Mouse (Mus musculus): ENCODE measurements around the gene Rabepk. TPM values are rescaled to one million over a fixed set of nuclear protein-coding genes. Genes with fewer than 3 reads are reported as not detected.
"Not testable (repeated sequence)": the region's sequence is repeated elsewhere in the genome, so short reads cannot be mapped to it uniquely, and the experiment has no call there.

Gene Rabepk
- polyA plus RNA-seq, 1 experiment from 2014 or later = 29.7 TPM

DNA sequence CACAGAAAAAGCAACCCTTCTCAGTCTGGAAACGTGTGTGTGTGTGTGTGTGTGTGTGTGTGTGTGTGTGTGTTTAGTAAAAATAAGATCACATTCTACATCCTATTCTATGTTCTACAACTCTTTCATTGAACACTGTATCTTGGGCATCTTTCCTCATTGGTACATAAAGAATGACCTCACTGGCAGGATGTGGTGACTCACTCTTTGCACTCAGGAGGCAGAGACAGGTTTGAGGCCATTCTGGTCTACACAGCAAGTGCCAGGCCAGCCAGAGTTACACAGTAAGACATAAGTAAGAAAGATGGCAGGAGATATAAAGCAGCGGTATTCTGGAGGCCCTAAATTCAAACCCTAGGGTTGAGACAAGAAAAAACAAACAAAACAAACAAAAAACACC, 36.8 kb downstream of the Rabepk start:
- Histone ChIP-seq H3K4me2 (no peak overlapping the region), H3K4me3 (ENCODE audit: low read depth, low read length) (no peak overlapping the region), H3K27me3 (ENCODE audit: control insufficient read depth, insufficient read depth, low read length) (no peaks in the 10 kb centered on the region), H3K9ac (ENCODE audit: low read depth, low read length) (no peak overlapping the region), H3K9me3 (replicated peaks; ENCODE audit: control insufficient read depth, low read length) (no peaks in the 10 kb centered on the region), H3K4me1 (ENCODE audit: control insufficient read depth, insufficient read depth, low read length) (no peaks in the 10 kb centered on the region), H3K36me3 (ENCODE audit: control insufficient read depth, insufficient read depth, low read length) (no peaks in the 10 kb centered on the region), H3K27ac (ENCODE audit: low read depth, low read length) (no peak overlapping the region)
- ATAC-seq (replicated peaks; ENCODE audit: insufficient number of reproducible peaks, low FRiP score, low TSS enrichment) = no peak
- WGBS (ENCODE audit: insufficient replicate concordance) = 61% methylated on average over 2 of the region's 2 CpGs

GRCm38 (mm10) chr2:34762174-34762573, 37.5 kb downstream of the Rabepk start:
- Histone ChIP-seq H3K4me2 (no peak overlapping the region), H3K27ac (ENCODE audit: low read depth, low read length) (no peak overlapping the region), H3K9me3 (replicated peaks; ENCODE audit: control insufficient read depth, low read length) (no peaks in the 10 kb centered on the region), H3K4me1 (ENCODE audit: control insufficient read depth, insufficient read depth, low read length) (no peaks in the 10 kb centered on the region), H3K36me3 (ENCODE audit: control insufficient read depth, insufficient read depth, low read length) (no peaks in the 10 kb centered on the region), H3K9ac (ENCODE audit: low read depth, low read length) (no peak overlapping the region), H3K4me3 (ENCODE audit: low read depth, low read length) (no peak overlapping the region), H3K27me3 (ENCODE audit: control insufficient read depth, insufficient read depth, low read length) (no peaks in the 10 kb centered on the region)
- ATAC-seq (replicated peaks; ENCODE audit: insufficient number of reproducible peaks, low FRiP score, low TSS enrichment) = no peak; the same call in 1 of the 2 replicates
- 61% methylated on average over 2 of the region's 2 CpGs for WGBS (ENCODE audit: insufficient replicate concordance)

GRCm38 (mm10) chr2:34761272-34761671, 38.4 kb downstream of the Rabepk start:
- H3K9ac ChIP-seq (ENCODE audit: low read depth, low read length); H3K4me2 ChIP-seq: not testable (repeated sequence)

DNA sequence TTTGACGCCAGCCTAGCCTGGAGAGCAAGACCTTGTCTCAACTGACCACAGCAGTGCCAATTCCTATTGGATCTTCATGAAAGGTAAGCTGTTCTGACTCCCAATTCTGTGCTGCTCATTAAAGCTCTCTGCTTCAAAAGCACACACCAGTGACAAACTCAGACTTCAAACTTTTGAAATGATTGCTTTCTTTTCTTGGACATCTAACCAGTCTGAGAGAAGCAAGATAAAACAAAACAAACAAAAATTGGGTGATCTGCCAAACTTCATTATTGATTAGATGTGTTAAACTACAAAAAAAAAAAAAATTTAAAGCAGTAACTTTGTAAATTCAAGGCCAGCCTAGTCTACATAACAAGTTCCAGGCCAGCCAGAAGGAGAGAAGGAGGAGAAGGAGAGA, 42.4 kb downstream of the Rabepk start:
- 67% methylated on average over 1 of the region's 1 CpGs for WGBS (ENCODE audit: insufficient replicate concordance)
- Histone ChIP-seq H3K4me3 (ENCODE audit: low read depth, low read length) (no peak overlapping the region), H3K9me3 (replicated peaks; ENCODE audit: control insufficient read depth, low read length) (no peaks in the 10 kb centered on the region), H3K4me1 (ENCODE audit: control insufficient read depth, insufficient read depth, low read length) (peaks cover 4% of the 10 kb centered on the region), H3K4me2 (no peak overlapping the region), H3K27ac (ENCODE audit: low read depth, low read length) (no peak overlapping the region), H3K9ac (ENCODE audit: low read depth, low read length) (no peak overlapping the region), H3K36me3 (ENCODE audit: control insufficient read depth, insufficient read depth, low read length) (no peaks in the 10 kb centered on the region), H3K27me3 (ENCODE audit: control insufficient read depth, insufficient read depth, low read length) (no peaks in the 10 kb centered on the region)
- ATAC-seq (replicated peaks; ENCODE audit: insufficient number of reproducible peaks, low FRiP score, low TSS enrichment) = no peak

More at GRCm38 (mm10) chr2:34761272-34761671, 38.4 kb downstream of the Rabepk start:
- ATAC-seq (replicated peaks; ENCODE audit: insufficient number of reproducible peaks, low FRiP score, low TSS enrichment); H3K27ac ChIP-seq (ENCODE audit: low read depth, low read length); H3K27me3 ChIP-seq (ENCODE audit: control insufficient read depth, insufficient read depth, low read length); H3K4me3 ChIP-seq (ENCODE audit: low read depth, low read length); H3K4me1 ChIP-seq (ENCODE audit: control insufficient read depth, insufficient read depth, low read length); H3K9me3 ChIP-seq (replicated peaks; ENCODE audit: control insufficient read depth, low read length); H3K36me3 ChIP-seq (ENCODE audit: control insufficient read depth, insufficient read depth, low read length): not testable (repeated sequence)
- 90% methylated on average over 5 of the region's 5 CpGs for WGBS (ENCODE audit: insufficient replicate concordance)

DNA sequence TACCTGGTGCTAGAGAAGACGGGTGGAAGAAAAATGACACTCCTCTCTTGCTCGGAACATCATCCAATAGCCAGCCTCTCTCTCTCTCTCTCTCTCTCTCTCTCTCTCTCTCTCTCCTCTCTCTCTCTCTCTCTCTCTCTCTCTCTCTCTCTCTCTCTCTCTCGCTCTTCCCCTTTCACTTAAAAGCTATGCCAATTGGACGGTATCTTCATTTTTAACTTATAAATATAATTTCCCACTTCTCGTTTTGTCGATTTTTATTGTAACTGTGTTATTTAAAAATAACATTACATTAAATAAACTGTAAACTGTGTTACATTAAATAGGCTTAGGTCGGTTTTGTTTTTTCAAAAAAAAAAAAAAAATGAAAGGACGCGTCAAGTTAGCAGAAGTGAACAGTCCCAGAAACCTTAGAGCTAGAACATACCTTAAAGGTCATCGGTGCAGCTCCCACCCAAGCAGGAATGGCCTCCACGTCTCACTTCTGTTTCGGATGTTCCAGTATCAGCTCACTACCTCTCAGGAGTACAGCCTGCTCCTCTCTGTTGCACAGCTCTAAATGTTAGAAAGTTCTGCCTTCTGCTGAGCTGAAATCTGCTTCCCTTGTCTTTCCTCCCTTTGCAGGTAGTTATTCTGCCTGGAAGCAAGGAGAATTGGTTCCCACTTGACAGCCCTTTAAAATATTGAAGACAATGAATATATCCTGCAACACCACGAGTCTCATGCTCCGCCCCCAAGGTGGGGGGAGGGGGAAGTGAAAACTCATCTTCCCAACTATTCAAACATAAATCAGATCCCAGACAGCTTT, 45.0 kb downstream of the Rabepk start, which contains the start of gene Gapvd1:
Gene Gapvd1 (minus strand): TSS at position 682 of the 808 bp plus-strand sequence.
- peak within 1 kb of the TSS; percentile 65 for H3K4me2 ChIP-seq
- H3K27me3 ChIP-seq (ENCODE audit: control insufficient read depth, insufficient read depth, low read length) = no peaks in the 10 kb centered on the region
- H3K9ac ChIP-seq (ENCODE audit: low read depth, low read length) = peak within 1 kb of the TSS; percentile 86
- H3K36me3 ChIP-seq (ENCODE audit: control insufficient read depth, insufficient read depth, low read length) = no peaks in the 10 kb centered on the region
- peaks cover 10% of the 10 kb centered on the region for H3K4me1 ChIP-seq (ENCODE audit: control insufficient read depth, insufficient read depth, low read length)
- H3K27ac ChIP-seq (ENCODE audit: low read depth, low read length) = peak within 1 kb of the TSS; percentile 97
- ATAC-seq (replicated peaks; ENCODE audit: insufficient number of reproducible peaks, low FRiP score, low TSS enrichment) = no peak
- WGBS (ENCODE audit: insufficient replicate concordance) = 2% methylated on average over 14 of the region's 14 CpGs
- H3K4me3 ChIP-seq (ENCODE audit: low read depth, low read length) = peak within 1 kb of the TSS; percentile 91
- no peaks in the 10 kb centered on the region for H3K9me3 ChIP-seq (replicated peaks; ENCODE audit: control insufficient read depth, low read length)

DNA sequence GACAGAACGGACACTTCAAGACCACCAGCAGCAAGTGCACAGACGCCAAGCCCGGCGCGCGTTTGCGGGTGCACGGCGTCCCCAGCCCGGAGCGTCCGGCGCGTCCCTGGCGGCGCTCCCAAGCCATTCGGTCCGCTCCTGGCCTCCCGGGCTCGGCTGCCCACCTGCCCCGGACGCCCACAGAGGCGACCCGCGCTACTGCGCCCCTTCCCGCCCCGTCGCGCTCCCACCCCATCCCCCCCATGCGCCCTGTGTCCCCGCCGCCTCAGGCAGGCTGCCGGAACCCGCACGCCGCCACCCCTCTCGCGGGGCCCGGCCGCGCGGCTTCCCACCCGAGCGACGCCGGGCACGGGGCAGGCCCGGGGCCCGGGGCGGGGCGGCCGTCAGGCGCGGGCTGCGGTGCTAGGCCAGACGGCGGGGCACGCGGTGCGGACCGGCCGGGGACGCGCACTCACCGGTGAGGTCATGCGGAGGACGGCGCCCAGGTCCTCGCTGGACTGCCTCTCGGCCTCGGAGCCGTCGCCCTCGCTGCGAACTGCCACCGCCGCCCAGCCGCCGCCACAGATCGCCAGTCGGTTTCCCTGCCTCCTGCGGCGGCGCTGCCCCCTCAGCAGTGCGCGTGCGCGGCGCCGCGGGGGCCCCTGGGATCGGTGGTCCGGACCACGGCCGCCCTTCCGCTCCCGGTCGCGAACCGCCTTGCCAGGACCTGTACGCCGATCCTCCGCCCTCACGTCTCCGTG, 45.7 kb downstream of the Rabepk start:
- peak overlapping the region; percentile 86 for H3K9ac ChIP-seq (ENCODE audit: low read depth, low read length)
- H3K27ac ChIP-seq (ENCODE audit: low read depth, low read length) = peak overlapping the region; percentile 97
- under 1% methylated on average over 76 of the region's 106 CpGs for WGBS (ENCODE audit: insufficient replicate concordance)
- ATAC-seq (replicated peaks; ENCODE audit: insufficient number of reproducible peaks, low FRiP score, low TSS enrichment) = peak; percentile 87
- no peaks in the 10 kb centered on the region for H3K27me3 ChIP-seq (ENCODE audit: control insufficient read depth, insufficient read depth, low read length)
- H3K4me2 ChIP-seq = peak overlapping the region; percentile 65
- no peaks in the 10 kb centered on the region for H3K9me3 ChIP-seq (replicated peaks; ENCODE audit: control insufficient read depth, low read length)
- H3K4me1 ChIP-seq (ENCODE audit: control insufficient read depth, insufficient read depth, low read length) = peaks cover 10% of the 10 kb centered on the region
- H3K36me3 ChIP-seq (ENCODE audit: control insufficient read depth, insufficient read depth, low read length) = no peaks in the 10 kb centered on the region
- peak overlapping the region; percentile 91 for H3K4me3 ChIP-seq (ENCODE audit: low read depth, low read length)

DNA sequence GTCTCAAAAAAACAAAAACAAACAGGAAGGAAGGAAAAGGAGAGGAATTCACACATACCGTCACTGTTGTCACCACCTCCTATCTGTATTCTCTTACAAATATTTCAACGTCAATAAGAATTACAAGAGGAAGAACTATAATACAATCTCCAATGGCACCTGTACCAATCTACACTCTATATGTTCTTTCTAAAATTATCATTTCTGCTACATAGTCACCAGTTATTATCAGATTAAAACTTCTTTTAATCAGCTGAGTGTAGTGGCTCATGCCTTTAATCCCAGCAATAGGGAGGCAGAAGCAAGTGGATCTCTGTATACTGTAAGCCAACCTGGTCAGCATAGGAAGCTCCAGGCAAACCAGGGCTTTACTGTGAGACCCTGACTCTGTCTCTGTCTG, 49.5 kb downstream of the Rabepk start:
- WGBS (ENCODE audit: insufficient replicate concordance) = 57% methylated on average over 2 of the region's 2 CpGs
- H3K27me3 ChIP-seq (ENCODE audit: control insufficient read depth, insufficient read depth, low read length) = no peaks in the 10 kb centered on the region
- no peak for ATAC-seq (replicated peaks; ENCODE audit: insufficient number of reproducible peaks, low FRiP score, low TSS enrichment)
- H3K27ac ChIP-seq (ENCODE audit: low read depth, low read length) = no peak overlapping the region
- no peaks in the 10 kb centered on the region for H3K36me3 ChIP-seq (ENCODE audit: control insufficient read depth, insufficient read depth, low read length)
- no peak overlapping the region for H3K4me3 ChIP-seq (ENCODE audit: low read depth, low read length)
- H3K9me3 ChIP-seq (replicated peaks; ENCODE audit: control insufficient read depth, low read length) = no peaks in the 10 kb centered on the region
- H3K4me1 ChIP-seq (ENCODE audit: control insufficient read depth, insufficient read depth, low read length) = peaks cover 10% of the 10 kb centered on the region
- no peak overlapping the region for H3K4me2 ChIP-seq
- no peak overlapping the region for H3K9ac ChIP-seq (ENCODE audit: low read depth, low read length)

DNA sequence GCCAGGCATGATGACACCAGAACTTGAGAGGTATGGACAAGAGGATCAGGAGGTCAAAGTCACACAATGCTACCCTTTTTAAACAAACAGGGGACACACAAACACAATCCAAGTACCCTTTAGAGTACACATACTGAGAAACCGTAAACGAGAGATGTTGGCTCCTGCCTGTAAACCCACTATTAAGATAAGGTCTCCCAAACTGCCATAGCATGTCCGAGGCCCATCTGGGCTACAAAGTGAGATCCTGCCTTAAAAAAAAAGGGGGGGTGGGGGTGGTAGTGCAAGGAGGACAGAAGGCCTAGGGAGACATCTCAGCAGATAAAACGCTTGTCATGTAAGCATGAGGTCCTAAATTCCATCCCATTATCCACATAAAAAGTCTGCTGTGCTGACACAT, 51.2 kb downstream of the Rabepk start:
- no peaks in the 10 kb centered on the region for H3K36me3 ChIP-seq (ENCODE audit: control insufficient read depth, insufficient read depth, low read length)
- H3K4me3 ChIP-seq (ENCODE audit: low read depth, low read length) = no peak overlapping the region
- H3K4me2 ChIP-seq = no peak overlapping the region
- no peak overlapping the region for H3K9ac ChIP-seq (ENCODE audit: low read depth, low read length)
- H3K27ac ChIP-seq (ENCODE audit: low read depth, low read length) = no peak overlapping the region
- no peaks in the 10 kb centered on the region for H3K27me3 ChIP-seq (ENCODE audit: control insufficient read depth, insufficient read depth, low read length)
- peaks cover 10% of the 10 kb centered on the region for H3K4me1 ChIP-seq (ENCODE audit: control insufficient read depth, insufficient read depth, low read length)
- WGBS (ENCODE audit: insufficient replicate concordance) = 82% methylated on average over 4 of the region's 4 CpGs
- no peaks in the 10 kb centered on the region for H3K9me3 ChIP-seq (replicated peaks; ENCODE audit: control insufficient read depth, low read length)
- no peak for ATAC-seq (replicated peaks; ENCODE audit: insufficient number of reproducible peaks, low FRiP score, low TSS enrichment)
